Comparison of ENCODE assay signal across 22 mouse cellular contexts in genomic region chr13:36285235-36285634, GRCm38 (mm10).
DNase-seq lines count a peak whose midpoint lies in the region; ATAC-seq and TF ChIP-seq lines count a peak whose summit lies in the region.
"Had no signal": no experiment of that assay in that cellular context is flagged by ENCODE, and none has a peak within 500 bp of the region (broad histone marks: within the 10 kb centered on the region; RNA-seq: fewer than 3 reads in every experiment).

No protein-coding gene starts in this region.

- 90% methylated on average over 2 of the region's 2 CpGs for WGBS in forebrain, embryonic 10.5 days
- WGBS in forebrain, postnatal 0 days: 94% methylated on average over 2 of the region's 2 CpGs
- WGBS in midbrain, embryonic 13.5 days: 92% methylated on average over 2 of the region's 2 CpGs
- WGBS in midbrain, embryonic 10.5 days: 90% methylated on average over 2 of the region's 2 CpGs
- WGBS in forebrain, embryonic 15.5 days: 90% methylated on average over 2 of the region's 2 CpGs
- 47% methylated on average over 2 of the region's 2 CpGs for WGBS in intestine, postnatal 0 days

- TF ChIP-seq CTCF in forebrain, postnatal 0 days (IDR thresholded peaks at IDR 0.05; ENCODE audit: low read depth): no peak
- no peak for TF ChIP-seq CTCF in intestine, postnatal 0 days (IDR thresholded peaks at IDR 0.05; ENCODE audit: low read depth)

- no peak overlapping the region for H3K4me2 ChIP-seq in forebrain, postnatal 0 days (ENCODE audit: low read depth)
- no peak overlapping the region for H3K4me2 ChIP-seq in midbrain, embryonic 13.5 days (replicated peaks)
- H3K4me2 ChIP-seq in forebrain, embryonic 15.5 days (replicated peaks): no peak overlapping the region
- H3K4me2 ChIP-seq in intestine, postnatal 0 days (replicated peaks; ENCODE audit: low read depth): no peak overlapping the region
- H3K4me2 ChIP-seq: embryonic facial prominence, embryonic 13.5 days; heart, embryonic 12.5 days; hindbrain, embryonic 13.5 days had no signal

- no peak overlapping the region for H3K4me3 ChIP-seq in forebrain, embryonic 10.5 days
- H3K4me3 ChIP-seq in forebrain, postnatal 0 days (ENCODE audit: low read depth, low read length): no peak overlapping the region
- H3K4me3 ChIP-seq in midbrain, embryonic 13.5 days (replicated peaks): no peak overlapping the region
- H3K4me3 ChIP-seq in midbrain, embryonic 10.5 days: no peak overlapping the region
- H3K4me3 ChIP-seq in forebrain, embryonic 15.5 days: no peak overlapping the region
- H3K4me3 ChIP-seq in intestine, postnatal 0 days (ENCODE audit: low read depth, low read length): no peak overlapping the region
- H3K4me3 ChIP-seq: embryonic facial prominence, embryonic 13.5 days; heart, adult 2 months; heart, embryonic 12.5 days; hindbrain, embryonic 13.5 days had no signal

- H3K9ac ChIP-seq in forebrain, postnatal 0 days: no peak overlapping the region
- no peak overlapping the region for H3K9ac ChIP-seq in midbrain, embryonic 13.5 days (replicated peaks)
- H3K9ac ChIP-seq in forebrain, embryonic 15.5 days (replicated peaks): no peak overlapping the region
- no peak overlapping the region for H3K9ac ChIP-seq in intestine, postnatal 0 days (ENCODE audit: low read depth, low read length)
- H3K9ac ChIP-seq: embryonic facial prominence, embryonic 13.5 days; heart, embryonic 12.5 days; hindbrain, embryonic 13.5 days had no signal

- H3K27me3 ChIP-seq in forebrain, embryonic 10.5 days (ENCODE audit: poor library complexity, severe bottlenecking): peaks cover 60% of the 10 kb centered on the region
- no peaks in the 10 kb centered on the region for H3K27me3 ChIP-seq in forebrain, postnatal 0 days (ENCODE audit: insufficient read depth, low read length)
- H3K27me3 ChIP-seq in midbrain, embryonic 13.5 days: peaks cover 64% of the 10 kb centered on the region
- H3K27me3 ChIP-seq in midbrain, embryonic 10.5 days (ENCODE audit: low read depth, poor library complexity, severe bottlenecking): peaks cover 83% of the 10 kb centered on the region
- no peaks in the 10 kb centered on the region for H3K27me3 ChIP-seq in forebrain, embryonic 15.5 days
- H3K27me3 ChIP-seq in intestine, postnatal 0 days (replicated peaks; ENCODE audit: control insufficient read depth, insufficient read depth, low read length): no peaks in the 10 kb centered on the region
- H3K27me3 ChIP-seq: heart, embryonic 12.5 days had no signal

- H3K9me3 ChIP-seq in forebrain, embryonic 10.5 days: no peaks in the 10 kb centered on the region
- no peaks in the 10 kb centered on the region for H3K9me3 ChIP-seq in forebrain, postnatal 0 days (ENCODE audit: low read length)
- no peaks in the 10 kb centered on the region for H3K9me3 ChIP-seq in midbrain, embryonic 13.5 days
- H3K9me3 ChIP-seq in midbrain, embryonic 10.5 days (replicated peaks): no peaks in the 10 kb centered on the region
- no peaks in the 10 kb centered on the region for H3K9me3 ChIP-seq in forebrain, embryonic 15.5 days
- no peaks in the 10 kb centered on the region for H3K9me3 ChIP-seq in intestine, postnatal 0 days (ENCODE audit: control insufficient read depth)
- H3K9me3 ChIP-seq: embryonic facial prominence, embryonic 13.5 days; G1E; heart, embryonic 12.5 days; hindbrain, embryonic 13.5 days had no signal

- H3K36me3 ChIP-seq in forebrain, embryonic 10.5 days (replicated peaks): no peaks in the 10 kb centered on the region
- no peaks in the 10 kb centered on the region for H3K36me3 ChIP-seq in forebrain, postnatal 0 days (ENCODE audit: insufficient read depth)
- no peaks in the 10 kb centered on the region for H3K36me3 ChIP-seq in midbrain, embryonic 13.5 days
- H3K36me3 ChIP-seq in midbrain, embryonic 10.5 days: no peaks in the 10 kb centered on the region
- H3K36me3 ChIP-seq in forebrain, embryonic 15.5 days: no peaks in the 10 kb centered on the region
- H3K36me3 ChIP-seq in intestine, postnatal 0 days (ENCODE audit: control insufficient read depth, insufficient read depth): no peaks in the 10 kb centered on the region
- H3K36me3 ChIP-seq: embryonic facial prominence, embryonic 13.5 days; heart, embryonic 12.5 days; hindbrain, embryonic 13.5 days had no signal

- peaks cover 47% of the 10 kb centered on the region for H3K4me1 ChIP-seq in forebrain, embryonic 10.5 days
- peaks cover 11% of the 10 kb centered on the region; the same call in 1 of the 2 replicates for H3K4me1 ChIP-seq in forebrain, postnatal 0 days (ENCODE audit: insufficient read depth)
- H3K4me1 ChIP-seq in midbrain, embryonic 13.5 days (replicated peaks): peaks cover 37% of the 10 kb centered on the region
- H3K4me1 ChIP-seq in midbrain, embryonic 10.5 days: peaks cover 34% of the 10 kb centered on the region
- peaks cover 28% of the 10 kb centered on the region for H3K4me1 ChIP-seq in forebrain, embryonic 15.5 days
- no peaks in the 10 kb centered on the region for H3K4me1 ChIP-seq in intestine, postnatal 0 days (replicated peaks; ENCODE audit: control insufficient read depth, insufficient read depth, low read length)

- peak overlapping the region; percentile 35; the same call in 1 of the 2 replicates for H3K27ac ChIP-seq in forebrain, embryonic 10.5 days
- no peak overlapping the region for H3K27ac ChIP-seq in forebrain, postnatal 0 days (ENCODE audit: low read depth, low read length)
- H3K27ac ChIP-seq in midbrain, embryonic 13.5 days: peak overlapping the region; percentile 83; the same call in 1 of the 2 replicates
- H3K27ac ChIP-seq in midbrain, embryonic 10.5 days (replicated peaks): no peak overlapping the region
- peak overlapping the region; percentile 88 for H3K27ac ChIP-seq in forebrain, embryonic 15.5 days (replicated peaks)
- no peak overlapping the region for H3K27ac ChIP-seq in intestine, postnatal 0 days (ENCODE audit: low read depth, low read length)
- H3K27ac ChIP-seq: embryonic facial prominence, embryonic 13.5 days; heart, adult 2 months; hindbrain, postnatal 0 days had no signal

- DNase-seq in forebrain, embryonic 10.5 days (ENCODE audit: extremely low spot score, low spot score): no peak
- no peak for DNase-seq in forebrain, postnatal 0 days
- no peak for DNase-seq in midbrain, embryonic 10.5 days (ENCODE audit: low spot score)
- DNase-seq in urinary bladder, postnatal 10 days (ENCODE audit: low spot score): no peak
- no peak for DNase-seq in lung, postnatal 25 days (ENCODE audit: low spot score)
- DNase-seq: adrenal gland, adult 8-10 months; adrenal gland, postnatal 36 days; B cell, adult 2 months; cerebellum, adult 2 months; cerebellum, postnatal 25 days; gastrocnemius, postnatal 10 days; heart, adult 2 months; heart, postnatal 36 days had no signal

- ATAC-seq in forebrain, postnatal 0 days: no peak
- ATAC-seq in midbrain, embryonic 13.5 days: no peak
- ATAC-seq in forebrain, embryonic 15.5 days (replicated peaks): no peak
- peak; percentile 70 for ATAC-seq in intestine, postnatal 0 days
- ATAC-seq: CD4-positive, CD25-positive, alpha-beta regulatory T cell, adult 4 months; hindbrain, postnatal 0 days had no signal

Comparison
In these comparisons a context has a peak if more than half of its experiments do, and no peak if none do; other contexts are left out.
1. H3K27ac ChIP-seq: peak in forebrain, embryonic 10.5 days (single experiment), midbrain, embryonic 13.5 days (single experiment) and forebrain, embryonic 15.5 days (single experiment); none in forebrain, postnatal 0 days (single experiment), midbrain, embryonic 10.5 days (single experiment) and intestine, postnatal 0 days (single experiment).